Mouse (Mus musculus) G1E-ER4 (cell line): Measurements from ENCODE around the gene Gng12. TPM values are rescaled to one million over a fixed set of nuclear protein-coding genes. Genes with fewer than 3 reads are reported as not detected.
A peak's percentile ranks its signal among the peaks of the same experiment; 100 is the strongest.

ENCODE experiments used
- GATA1 ChIP-seq: IDR thresholded peaks from one replicate; pipeline ENCODE4 v1.8.0; 2012; ENCODE audit warnings: low read length, inconsistent platforms
- polyA plus RNA-seq: library from polyadenylated mRNA; stranded (reverse); fragments of >175 nt; gene quantifications from 2 replicates; pipeline ENCODE4 v1.2.3, GENCODE M21; 2012

Gng12 gene
- polyA plus RNA-seq, 1 experiment: not detected

DNA sequence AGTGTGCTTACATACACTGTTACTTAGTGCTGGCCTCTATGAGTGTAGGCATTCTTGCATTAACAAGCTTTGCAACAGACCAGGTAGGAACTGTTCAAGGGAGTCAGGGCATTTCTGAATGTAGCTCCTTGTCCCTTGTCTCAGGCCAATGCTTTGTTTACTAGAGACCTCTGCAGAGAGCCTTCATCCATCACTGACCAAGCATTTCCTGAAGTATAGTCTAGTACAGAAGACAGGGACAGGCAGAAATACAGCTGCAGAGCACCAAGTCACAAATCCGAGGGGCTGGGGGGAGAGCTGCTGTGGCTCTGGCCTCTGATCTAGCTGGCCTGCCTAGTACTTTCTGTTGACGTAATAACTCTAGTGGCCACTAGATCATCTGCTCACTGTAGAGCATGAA lies 71.6 kb downstream of the Gng12 start:
- TF ChIP-seq GATA1: no peak

DNA sequence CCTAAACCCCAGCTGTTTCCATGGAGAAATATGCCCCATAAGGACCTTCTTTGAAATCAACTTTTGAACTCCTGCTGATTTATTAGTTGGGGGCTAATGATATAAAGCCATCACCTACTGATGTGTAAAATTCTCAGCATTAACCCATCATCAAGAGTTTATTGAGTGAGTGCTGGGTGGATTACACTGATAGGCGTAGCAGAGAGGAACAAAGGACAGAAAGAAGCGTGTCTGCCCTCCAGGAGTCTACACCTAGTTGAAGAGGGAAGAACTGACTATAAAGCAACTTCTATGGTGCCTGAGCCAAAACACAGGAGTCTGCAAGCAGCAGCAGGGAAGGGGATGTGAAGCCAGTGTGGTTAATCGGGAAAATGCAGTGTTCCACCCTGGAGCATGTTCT lies 73.2 kb downstream of the Gng12 start:
- TF ChIP-seq GATA1: no peak

DNA sequence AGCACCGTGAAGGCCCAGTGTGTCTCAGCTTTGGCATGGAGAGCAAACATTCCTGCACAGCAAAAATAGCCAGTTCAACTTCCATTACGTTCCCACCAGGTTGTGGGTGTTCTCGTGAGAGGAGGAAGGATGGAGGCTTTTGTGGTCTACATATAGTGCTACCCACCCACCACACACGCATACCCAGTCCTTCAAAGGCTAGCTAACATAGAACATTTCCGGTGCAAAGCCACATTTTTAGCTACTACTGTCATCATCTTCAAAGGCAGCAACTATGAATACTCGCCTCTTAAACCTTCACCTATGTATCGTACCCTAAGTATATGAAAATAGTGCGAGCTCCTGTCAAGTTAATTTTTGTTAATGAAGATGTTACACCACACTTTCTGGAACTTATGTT lies 76.1 kb downstream of the Gng12 start:
- no peak for TF ChIP-seq GATA1

DNA sequence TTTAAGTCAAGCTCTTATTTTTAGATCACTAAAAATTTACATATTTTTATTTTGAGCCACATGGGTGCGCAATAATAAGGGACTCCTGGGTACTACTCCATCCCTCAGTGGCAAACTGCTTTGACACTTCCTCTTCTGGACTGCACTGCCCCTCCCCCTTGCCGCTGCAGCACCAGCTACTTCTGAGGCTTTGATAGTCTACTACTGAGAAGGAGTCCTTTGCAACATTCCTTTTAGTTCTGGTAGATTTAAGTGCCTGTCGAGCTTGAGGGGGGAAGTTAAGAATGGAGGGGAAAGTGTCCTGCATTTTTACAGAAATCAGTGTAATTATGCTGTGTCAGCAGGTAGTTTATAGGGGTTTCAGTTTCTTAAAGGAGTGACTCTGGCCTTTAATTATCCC lies 77.0 kb downstream of the Gng12 start:
- TF ChIP-seq GATA1: no peak

DNA sequence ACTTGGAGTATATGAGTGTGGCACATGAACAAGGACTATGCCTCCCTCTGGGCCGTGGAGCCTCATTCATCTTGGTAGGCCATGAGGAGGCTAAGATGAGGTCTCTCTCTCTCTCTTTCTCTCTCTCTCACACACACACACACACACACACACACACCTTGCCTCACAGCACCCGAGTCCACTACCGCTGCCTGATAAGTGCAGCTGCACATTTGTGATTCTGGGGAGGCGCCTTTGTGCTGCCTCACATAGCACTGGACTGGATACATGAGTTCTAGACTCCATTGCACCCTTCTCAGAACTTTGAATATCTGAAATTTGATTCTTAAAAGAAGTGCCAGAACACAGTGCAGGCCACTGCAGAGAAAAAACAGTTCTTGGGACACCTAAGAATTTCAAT lies 79.3 kb downstream of the Gng12 start:
- TF ChIP-seq GATA1: no peak

DNA sequence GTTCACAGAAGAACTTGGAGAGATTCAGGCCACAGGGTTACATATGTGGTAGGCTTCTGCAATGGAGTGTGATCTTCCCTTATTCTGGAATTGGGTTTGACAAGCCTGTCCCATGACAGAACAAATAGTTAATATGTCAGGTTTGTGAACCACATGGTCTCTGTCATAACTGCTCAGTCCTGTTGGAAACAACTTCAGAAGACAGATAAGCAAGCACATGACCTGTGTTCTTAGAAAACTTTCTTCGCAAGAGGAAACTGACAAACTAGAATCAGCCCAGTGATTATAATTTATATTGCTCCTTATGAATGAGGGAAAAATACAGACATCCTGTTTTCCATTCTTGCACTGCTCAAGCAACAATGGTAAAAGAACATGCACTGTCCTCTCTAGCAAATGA lies 83.0 kb downstream of the Gng12 start:
- TF ChIP-seq GATA1: no peak

DNA sequence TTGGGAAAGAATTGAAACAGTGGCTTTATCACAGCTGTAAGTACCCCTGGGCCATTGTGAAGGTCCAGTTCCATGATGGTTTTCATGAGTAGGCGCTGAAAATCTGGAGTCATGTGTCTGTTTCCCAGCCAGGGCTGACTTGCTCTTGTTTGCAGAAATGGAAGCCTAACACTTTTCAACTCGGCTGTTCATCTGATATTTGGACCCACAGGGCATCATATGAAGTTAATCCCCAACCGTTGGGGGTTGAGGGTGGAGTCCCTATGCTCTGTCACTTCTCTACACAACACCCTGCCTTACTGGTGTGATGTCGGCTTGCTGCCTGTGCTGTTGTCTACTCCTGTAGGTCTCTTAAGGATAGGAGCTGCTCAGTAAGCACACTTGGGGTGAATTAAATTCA lies 83.8 kb downstream of the Gng12 start:
- TF ChIP-seq GATA1: no peak

DNA sequence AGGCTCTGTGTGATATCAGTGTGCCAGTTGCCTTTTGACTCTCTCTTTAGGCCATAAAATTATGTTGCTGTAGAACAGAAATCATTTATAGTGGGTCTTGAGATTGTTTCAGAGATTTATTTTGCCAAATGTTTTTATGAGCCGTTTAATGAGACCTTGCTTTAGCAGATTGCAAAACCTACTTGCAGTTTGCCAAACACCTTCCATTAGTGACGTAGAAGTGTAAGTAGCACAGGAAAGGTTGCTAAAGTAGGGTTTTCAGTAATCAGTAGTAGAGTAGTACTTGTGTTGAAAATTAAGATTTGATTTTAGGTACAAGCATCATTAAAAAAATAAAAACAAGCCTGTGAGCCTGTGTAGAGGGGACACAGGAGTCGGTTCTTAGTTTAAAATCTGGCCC lies 85.2 kb downstream of the Gng12 start:
- no peak for TF ChIP-seq GATA1

DNA sequence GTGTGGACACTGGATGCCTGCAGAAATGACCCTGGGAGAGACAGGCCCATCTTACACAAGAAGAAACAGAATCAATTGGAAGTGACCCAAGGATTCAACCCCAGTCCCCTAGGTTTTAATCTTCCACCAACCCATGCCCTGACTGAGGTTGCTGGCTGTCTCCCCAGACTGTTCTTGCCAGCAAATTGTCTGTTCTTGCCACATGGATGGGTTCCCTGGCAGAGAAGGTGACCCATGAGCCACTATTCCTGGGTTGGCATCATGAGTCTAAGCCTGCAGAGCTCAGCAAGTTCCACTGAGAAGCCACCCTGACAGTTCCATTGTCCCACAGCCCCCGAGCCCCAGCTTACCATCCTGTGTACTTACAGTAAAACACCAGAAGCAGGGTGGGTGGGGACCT lies 85.7 kb downstream of the Gng12 start:
- TF ChIP-seq GATA1: no peak

DNA sequence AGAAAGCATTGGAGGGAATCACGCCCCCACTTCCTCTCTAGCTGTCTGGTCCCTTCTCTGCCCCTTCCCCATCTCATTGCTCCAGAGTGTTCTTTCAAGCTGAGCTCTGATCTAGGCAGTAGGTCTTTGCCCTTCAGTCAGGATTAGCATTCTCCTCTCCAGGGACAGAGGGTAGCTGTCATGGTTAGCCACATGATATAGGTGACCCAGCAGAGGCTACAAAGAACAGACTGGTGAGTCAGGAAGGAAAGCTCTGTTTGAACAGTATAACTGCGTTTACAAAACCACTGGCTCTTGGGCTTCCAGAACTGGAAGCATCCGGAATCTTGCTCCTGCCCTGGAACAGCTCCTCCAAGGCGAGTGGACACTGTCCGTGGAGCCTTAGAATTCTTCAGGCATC lies 87.9 kb downstream of the Gng12 start:
- no peak for TF ChIP-seq GATA1

DNA sequence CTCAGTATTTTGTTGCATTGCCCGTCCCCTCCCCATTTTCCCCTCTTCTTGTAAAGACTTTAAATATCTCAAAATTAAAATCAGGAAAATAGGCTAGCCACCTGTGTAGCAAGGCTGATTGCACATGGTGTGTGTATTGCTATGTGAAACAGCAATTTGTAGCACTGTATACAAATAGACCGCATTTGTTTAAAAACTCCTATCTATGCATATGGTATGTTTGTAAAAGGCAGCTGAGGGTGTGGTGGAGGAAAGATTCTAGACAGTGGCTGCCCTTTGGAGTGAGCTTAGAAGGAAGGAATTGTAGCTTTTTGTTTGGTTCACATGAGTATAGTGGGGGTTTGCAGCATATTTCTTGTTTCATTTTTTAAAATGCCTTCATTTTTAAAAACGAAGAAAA lies 88.5 kb downstream of the Gng12 start:
- TF ChIP-seq GATA1: no peak

DNA sequence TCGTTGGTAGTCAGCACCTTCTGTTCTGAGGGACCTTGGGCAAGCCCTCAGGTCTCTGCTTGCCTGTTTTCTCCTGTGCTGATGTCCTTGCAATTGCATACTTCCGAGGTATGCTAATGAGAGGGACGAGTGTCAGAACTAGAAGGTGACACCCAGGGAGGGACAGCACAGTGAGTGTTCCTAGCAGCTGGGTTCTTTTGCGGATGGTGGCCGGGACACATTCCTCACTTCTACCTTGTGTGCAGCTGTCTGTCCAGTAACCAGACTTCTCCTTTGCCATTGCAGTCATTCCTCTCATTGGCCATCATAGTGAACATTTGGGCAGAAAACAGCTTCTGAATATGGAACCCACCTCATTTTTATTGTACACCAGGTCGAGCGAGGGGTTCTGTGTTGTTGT lies 89.3 kb downstream of the Gng12 start:
- no peak for TF ChIP-seq GATA1

DNA sequence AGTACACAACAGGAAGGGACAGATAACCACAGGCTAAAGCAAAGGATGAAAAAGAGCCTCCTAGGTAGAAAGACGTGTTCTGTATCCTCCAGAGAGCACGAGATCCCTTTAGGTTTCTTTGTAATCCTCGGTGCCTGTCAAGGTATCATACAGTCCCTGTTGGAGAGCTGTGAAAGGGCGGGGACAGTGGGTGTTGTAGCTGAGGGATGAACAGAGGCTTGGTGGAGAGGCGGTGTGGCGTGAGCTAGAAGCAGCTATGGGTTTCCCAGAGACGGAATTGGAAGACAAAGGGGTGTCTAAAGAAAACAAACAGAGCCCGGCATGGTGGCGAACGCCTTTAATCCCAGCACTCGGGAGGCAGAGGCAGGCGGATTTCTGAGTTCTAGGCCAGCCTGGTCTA lies 89.9 kb downstream of the Gng12 start:
- TF ChIP-seq GATA1: no peak

DNA sequence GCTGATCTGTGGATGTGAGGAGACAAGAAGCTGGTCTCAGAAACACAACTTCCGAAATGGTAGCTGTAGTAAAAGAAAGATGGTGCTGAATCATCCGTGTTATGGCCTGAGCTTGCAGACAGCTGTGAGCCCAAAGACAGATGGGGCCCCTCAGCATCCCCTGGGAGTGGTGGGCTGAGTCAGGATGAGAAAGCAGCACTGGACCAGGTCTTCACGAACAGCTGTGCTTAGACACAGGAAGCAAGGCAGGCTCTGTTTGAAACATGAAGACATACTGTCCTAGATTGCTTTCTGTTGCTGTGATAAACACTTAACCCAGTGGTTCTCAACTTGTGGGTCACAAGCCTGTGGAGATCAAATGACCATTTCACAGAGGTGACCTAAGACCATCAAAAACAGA lies 91.4 kb downstream of the Gng12 start:
- no peak for TF ChIP-seq GATA1

DNA sequence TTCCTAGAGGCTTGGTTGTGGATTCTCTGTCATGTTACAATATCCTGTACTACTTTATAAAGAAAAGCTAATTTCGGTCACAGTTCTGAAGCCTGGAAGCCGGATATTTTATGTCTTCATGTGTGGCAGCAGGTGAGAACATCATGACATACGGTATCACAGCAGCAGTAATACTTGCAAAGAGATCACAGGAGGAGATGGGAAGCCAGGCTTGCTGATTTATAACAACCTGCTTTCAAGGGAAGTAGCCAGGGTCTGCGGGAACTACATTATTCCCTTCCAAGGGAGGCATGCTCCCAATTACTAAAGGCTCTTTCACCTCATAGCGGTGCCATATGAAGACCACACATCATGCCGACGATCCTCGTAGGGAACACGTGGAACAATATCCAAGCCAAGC lies 92.2 kb downstream of the Gng12 start:
- no peak for TF ChIP-seq GATA1

DNA sequence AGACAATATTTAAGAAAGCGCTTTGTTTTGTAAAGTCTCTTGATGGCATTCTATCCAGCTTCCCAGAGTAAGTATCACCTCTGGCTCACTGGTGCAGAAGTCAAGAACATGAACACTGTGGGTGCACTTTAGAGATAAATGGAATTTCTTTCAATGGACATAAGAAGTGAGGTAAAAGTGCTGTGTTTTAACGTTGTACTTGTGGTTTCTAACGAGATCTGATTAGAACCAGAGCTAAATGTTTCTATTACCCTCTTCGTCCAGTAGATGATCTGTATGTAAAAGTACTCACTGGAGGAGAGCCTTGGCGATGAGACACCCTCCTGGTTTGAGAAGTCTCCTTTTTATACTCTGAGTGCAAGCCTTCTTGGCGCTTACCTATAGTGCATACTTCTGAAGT lies 92.8 kb downstream of the Gng12 start:
- TF ChIP-seq GATA1: peak; percentile 60

DNA sequence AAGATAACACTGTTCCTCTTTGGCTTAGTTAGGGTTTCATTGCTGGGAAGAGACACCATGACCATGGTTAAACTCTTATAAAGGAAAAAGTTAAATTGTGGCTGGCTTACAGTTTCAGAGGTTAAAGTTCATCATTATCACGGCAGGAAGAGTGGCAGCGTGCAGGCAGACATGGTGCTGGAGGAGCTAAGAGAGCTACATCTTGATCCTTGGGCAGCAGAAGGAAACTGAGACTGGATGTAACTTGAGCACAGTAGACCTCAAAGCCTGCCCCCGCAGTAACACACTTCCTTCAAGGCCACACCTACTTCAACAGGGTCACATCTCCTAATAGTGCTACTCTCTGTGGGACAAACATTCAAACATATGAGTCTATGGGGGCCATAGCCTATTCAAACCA lies 93.3 kb downstream of the Gng12 start:
- TF ChIP-seq GATA1: no peak

DNA sequence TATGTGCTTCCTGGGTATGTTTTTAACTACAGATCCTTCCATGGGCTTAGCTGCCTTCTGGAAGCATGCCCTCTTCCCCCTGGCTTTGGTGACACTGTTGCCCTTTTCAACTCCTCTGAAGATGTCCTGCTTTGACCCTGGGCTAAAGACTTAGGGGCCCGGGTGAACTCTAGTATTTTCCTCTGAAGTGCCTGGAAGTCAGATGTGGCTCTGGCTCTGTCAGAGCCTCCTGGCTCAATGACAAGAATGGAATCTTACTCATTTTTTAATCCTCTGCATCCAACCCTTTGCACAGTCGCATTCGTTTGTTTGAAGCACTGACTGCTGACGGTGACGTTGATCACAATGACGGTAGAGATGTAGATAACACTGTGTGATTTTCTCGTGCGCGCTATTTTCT lies 96.0 kb downstream of the Gng12 start:
- no peak for TF ChIP-seq GATA1

DNA sequence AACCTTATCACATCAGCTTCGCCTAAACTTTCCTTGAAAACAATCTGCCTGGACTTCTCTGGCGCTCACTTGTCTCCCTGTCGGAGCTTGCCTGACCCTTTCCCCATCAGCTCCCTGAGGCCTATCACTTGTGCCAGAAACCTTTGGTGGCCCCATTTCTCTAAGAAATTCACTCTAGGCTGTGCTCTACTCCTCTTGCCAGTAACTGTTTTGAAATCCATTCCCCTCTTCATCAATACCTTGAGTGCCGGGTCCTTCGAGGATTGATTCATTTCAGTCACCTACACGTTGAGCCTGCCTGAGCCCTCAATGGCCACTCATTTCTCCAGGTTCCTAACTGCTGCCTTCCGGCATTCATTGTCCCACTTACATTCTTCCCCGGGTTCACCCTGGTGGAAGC lies 96.6 kb downstream of the Gng12 start:
- TF ChIP-seq GATA1: no peak

DNA sequence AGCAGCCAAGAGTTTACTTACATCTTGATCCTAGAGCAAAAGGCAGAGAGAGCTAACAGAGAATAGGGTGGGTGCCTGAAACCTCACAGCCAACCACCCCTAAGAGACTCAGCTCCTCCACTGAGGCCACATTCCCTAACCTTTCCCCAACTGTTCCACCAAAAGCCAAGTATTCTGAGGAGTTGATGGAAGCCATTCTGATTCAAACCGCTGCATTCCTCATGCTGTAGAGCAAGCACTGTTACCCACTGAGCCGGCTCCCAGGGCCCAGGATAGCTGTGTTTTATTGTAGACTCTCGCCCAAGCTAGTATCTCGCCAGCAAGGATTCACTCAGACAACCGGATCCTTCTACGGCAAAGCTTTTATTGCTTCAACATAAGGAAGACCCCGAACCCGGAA lies 98.8 kb downstream of the Gng12 start:
- no peak for TF ChIP-seq GATA1
